Mouse (Mus musculus) cerebellum, adult 2 months (tissue): Measurements from ENCODE around the gene Nppb.

ENCODE experiments used
- CTCF ChIP-seq: fragments of 200-500 bp; IDR thresholded peaks from 2 replicates; pipeline ENCODE4 v1.5.1; 2011; ENCODE audit warnings: low read depth, mild to moderate bottlenecking, control low read depth, low read length, moderate library complexity, borderline replicate concordance; ENCODE audit not compliant: insufficient read depth
- POLR2A ChIP-seq: fragments of 200-500 bp; IDR thresholded peaks from 2 replicates; pipeline ENCODE4 v1.6.1; 2011; ENCODE audit warnings: low read length, control low read depth, borderline replicate concordance; ENCODE audit not compliant: insufficient read depth

GRCm38 (mm10) chr4:147937021-147937420 lies 48.6 kb upstream of the Nppb start:
- no peak for TF ChIP-seq CTCF
- TF ChIP-seq POLR2A, result no peak
